Mouse (Mus musculus) neural tube, embryonic 15.5 days (tissue): ENCODE results near the gene Sult1e1. TPM values are rescaled to one million over a fixed set of nuclear protein-coding genes. Genes with fewer than 3 reads are reported as not detected.

ENCODE experiments used
- ATAC-seq: fragments of 200-750 bp; cut with Nextera tagmentation; 2 replicates; pipeline ENCODE4 v1.8.0; 2017; ENCODE audit warnings: mild to moderate bottlenecking, moderate TSS enrichment, moderate library complexity; ENCODE audit not compliant: low FRiP score
- H3K27ac ChIP-seq: fragments of 300-500 bp; sonication (generic); replicated peaks from 2 replicates; pipeline ENCODE4 v1.5.1; 2015; ENCODE audit warnings: mild to moderate bottlenecking, inconsistent platforms
- H3K27me3 ChIP-seq: fragments of 300-500 bp; sonication (generic); replicated peaks from 2 replicates; pipeline ENCODE4 v1.6.1; 2015; ENCODE audit warnings: inconsistent platforms
- H3K36me3 ChIP-seq: fragments of 300-500 bp; sonication (generic); 2 replicates; pipeline ENCODE4 v1.6.1; 2015; ENCODE audit warnings: inconsistent platforms
- H3K4me1 ChIP-seq: fragments of 300-500 bp; sonication (generic); 2 replicates; pipeline ENCODE4 v1.6.1; 2015; ENCODE audit warnings: inconsistent platforms
- H3K4me2 ChIP-seq: fragments of 300-500 bp; sonication (generic); 2 replicates; pipeline ENCODE4 v1.6.1; 2015; ENCODE audit warnings: inconsistent platforms, mild to moderate bottlenecking, moderate library complexity
- H3K4me3 ChIP-seq: fragments of 300-500 bp; sonication (generic); replicated peaks from 2 replicates; pipeline ENCODE4 v1.5.1; 2015; ENCODE audit warnings: mild to moderate bottlenecking, inconsistent platforms
- H3K9ac ChIP-seq: fragments of 300-500 bp; sonication (generic); replicated peaks from 2 replicates; pipeline ENCODE4 v1.6.1; 2015; ENCODE audit warnings: mild to moderate bottlenecking, inconsistent platforms
- H3K9me3 ChIP-seq: fragments of 300-500 bp; sonication (generic); replicated peaks from 2 replicates; pipeline ENCODE4 v1.6.1; 2016; ENCODE audit warnings: inconsistent platforms
- WGBS: fragments of 180-500 bp; shearing (Covaris S2); methylation state at CpG from one replicate; pipeline ENCODE4 v1.1.7; 2015; ENCODE audit warnings: mixed read lengths; 5-methylcytosine and 5-hydroxymethylcytosine counted together
- polyA plus RNA-seq: library from polyadenylated mRNA; unstranded; fragments of >200 nt; fragmentation: Nextera tagmentation; extraction: Ambion mirVana; gene quantifications from 2 replicates; pipeline ENCODE4 v1.2.1, GENCODE M21; 2015

Gene Sult1e1
- not detected in 2 replicates for polyA plus RNA-seq

DNA sequence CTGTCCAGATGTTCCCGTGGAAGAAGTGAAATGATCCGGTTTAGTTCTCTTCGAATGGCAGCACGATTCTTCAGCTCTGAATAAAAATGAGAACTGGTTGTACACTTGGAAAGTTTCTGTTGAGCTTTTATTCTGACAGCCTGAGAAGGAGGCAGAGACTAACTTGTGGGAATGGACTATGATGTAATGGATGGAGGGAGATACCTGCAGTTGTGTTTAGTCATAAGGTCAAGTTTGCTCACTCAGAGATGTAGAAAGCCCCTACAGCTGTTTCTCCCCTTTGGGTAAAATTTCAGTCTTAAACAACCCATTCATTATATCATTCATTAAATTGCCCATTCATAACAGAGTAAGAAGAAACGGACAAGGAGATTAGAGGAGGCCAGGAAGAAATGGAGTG is at the start of gene Sult1e1:
Gene Sult1e1, minus strand, starts transcription at position 101 of the 400 bp plus-strand sequence.
- 87% methylated on average over 5 of the region's 5 CpGs for WGBS
- ATAC-seq, result no peak

DNA sequence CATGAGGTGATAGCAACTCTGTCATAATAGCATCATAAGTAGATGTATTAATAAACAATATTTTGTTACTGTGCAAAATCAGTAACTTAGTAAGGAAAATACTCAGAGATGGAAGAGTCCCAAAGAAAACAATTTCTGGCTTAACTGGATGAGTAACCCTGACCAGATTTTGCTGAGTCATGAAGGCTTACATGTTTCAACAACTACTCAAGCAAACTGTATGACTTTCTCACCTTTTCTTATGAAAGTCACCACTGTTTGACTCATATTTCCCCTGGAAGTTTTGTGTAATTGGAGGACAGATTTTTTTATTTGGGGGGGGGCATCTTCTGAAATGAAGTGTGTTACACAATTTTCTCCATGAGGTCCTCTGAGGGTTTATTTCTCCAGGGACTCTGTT is 31.3 kb upstream of the Sult1e1 start:
- H3K4me2 ChIP-seq, result no peak overlapping the region
- ATAC-seq, result no peak

More for the DNA sequence above, at the start of gene Sult1e1:
- Histone ChIP-seq H3K36me3 (no peaks in the 10 kb centered on the region), H3K9me3 (no peaks in the 10 kb centered on the region), H3K4me3 (no peak within 1 kb of the TSS), H3K4me2 (no peak within 1 kb of the TSS), H3K27ac (no peak within 1 kb of the TSS), H3K27me3 (no peaks in the 10 kb centered on the region), H3K9ac (no peak within 1 kb of the TSS), H3K4me1 (no peaks in the 10 kb centered on the region)

DNA sequence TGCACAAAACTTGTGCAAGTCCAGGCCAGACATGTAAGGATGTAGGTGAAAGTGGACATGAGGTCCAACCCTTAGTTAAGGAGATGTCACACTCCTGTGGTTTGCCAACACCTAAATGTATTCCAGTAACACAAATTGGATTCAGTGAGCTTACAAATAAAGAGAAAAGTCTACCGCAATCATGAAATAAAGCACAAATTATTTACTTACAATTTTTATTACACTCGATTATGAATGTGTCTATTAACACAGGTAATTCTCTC is 23.7 kb upstream of the Sult1e1 start:
- Histone ChIP-seq H3K36me3 (no peaks in the 10 kb centered on the region), H3K4me3 (no peak overlapping the region), H3K4me1 (no peaks in the 10 kb centered on the region), H3K9me3 (no peaks in the 10 kb centered on the region), H3K9ac (no peak overlapping the region), H3K27ac (no peak overlapping the region), H3K27me3 (no peaks in the 10 kb centered on the region), H3K4me2 (no peak overlapping the region)
- ATAC-seq, result no peak
- 89% methylated on average over 2 of the region's 2 CpGs for WGBS

More for the DNA sequence above, 31.3 kb upstream of the Sult1e1 start:
- Histone ChIP-seq H3K36me3 (no peaks in the 10 kb centered on the region), H3K9me3 (no peaks in the 10 kb centered on the region), H3K4me3 (no peak overlapping the region), H3K27me3 (no peaks in the 10 kb centered on the region), H3K9ac (no peak overlapping the region), H3K27ac (no peak overlapping the region), H3K4me1 (no peaks in the 10 kb centered on the region)

DNA sequence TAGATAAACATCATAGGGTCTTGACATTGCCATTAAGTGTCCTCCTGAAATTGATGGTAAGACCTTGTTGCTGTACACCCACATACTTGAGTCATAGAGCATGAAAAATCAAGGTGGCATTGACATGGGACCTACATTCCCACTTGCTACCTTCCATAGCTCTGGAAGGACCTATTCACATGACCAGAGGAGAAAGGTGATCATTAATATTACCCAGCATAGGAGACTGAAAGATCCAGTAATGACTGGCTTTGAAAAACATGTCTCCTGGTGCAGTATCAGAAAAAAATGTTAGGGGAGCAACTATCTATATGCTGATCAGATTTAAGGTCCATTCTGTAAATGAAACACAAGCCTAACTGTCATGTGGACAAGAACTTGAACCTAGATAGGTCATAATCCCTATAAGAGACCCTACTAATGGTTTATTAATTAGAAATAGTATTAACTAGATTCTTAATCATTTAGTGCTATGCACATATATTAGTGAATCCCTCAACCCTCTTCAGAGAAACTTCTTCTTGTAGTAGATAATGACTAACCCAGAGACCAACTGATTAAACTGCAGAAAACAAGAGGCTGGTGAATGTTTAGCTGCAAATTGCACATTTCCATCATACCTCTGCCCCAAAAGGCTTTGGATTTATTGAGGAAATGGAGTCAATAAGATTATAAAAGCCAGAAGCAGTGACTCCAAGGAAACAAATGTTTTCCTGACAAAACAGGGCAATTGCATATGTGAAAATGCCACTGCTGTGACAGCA is 23.2 kb upstream of the Sult1e1 start:
- no peaks in the 10 kb centered on the region for H3K27me3 ChIP-seq
- H3K4me2 ChIP-seq, result no peak overlapping the region
- H3K4me1 ChIP-seq, result no peaks in the 10 kb centered on the region
- H3K27ac ChIP-seq, result no peak overlapping the region
- no peak overlapping the region for H3K4me3 ChIP-seq
- no peaks in the 10 kb centered on the region for H3K9me3 ChIP-seq
- no peak overlapping the region for H3K9ac ChIP-seq
- no peak for ATAC-seq
- no peaks in the 10 kb centered on the region for H3K36me3 ChIP-seq

DNA sequence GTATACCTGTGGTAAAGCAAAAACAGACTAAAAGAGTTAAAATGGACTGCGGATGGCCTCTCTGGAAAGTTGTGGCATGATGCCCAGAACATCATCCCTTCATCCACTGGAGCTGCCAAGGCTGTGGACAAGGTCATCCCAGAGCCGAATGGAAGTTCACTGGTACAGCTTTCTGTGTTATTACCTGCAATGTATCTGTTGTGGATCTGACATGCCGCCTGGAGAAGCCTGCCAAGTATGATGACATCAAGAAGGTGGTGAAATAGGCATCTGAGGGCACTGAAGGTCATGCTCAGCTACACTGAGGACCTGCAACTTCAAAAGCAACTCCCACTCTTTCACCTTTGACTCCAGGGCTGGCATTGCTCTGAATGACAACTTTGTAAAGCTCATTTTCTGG is 9.6 kb upstream of the Sult1e1 start:
- Histone ChIP-seq H3K4me2 (no peak overlapping the region), H3K9me3 (no peaks in the 10 kb centered on the region), H3K36me3 (no peaks in the 10 kb centered on the region), H3K27ac (no peak overlapping the region), H3K4me3 (no peak overlapping the region), H3K9ac (no peak overlapping the region), H3K27me3 (no peaks in the 10 kb centered on the region), H3K4me1 (no peaks in the 10 kb centered on the region)
- ATAC-seq, result no peak
- 83% methylated on average over 3 of the region's 3 CpGs for WGBS

DNA sequence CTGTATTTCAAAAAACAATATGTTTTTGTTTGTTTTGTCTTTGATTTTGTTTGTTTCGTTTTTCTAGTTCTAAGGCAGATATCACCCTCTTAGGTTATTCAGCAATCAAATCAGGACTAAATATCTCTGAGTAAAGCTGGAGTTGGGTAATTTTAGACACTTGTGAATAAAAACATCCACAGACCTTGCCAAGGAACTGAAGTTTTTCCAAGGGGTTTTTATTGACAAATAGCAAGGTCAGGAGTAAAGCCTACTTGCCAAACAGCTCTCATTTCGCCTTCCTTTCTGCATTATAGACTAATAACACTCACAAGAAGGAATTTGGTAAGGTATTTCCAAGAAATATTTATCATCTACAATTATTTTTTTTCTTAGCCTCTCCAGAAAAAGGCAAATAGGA is 6.5 kb upstream of the Sult1e1 start:
- no peaks in the 10 kb centered on the region for H3K36me3 ChIP-seq
- no peak for ATAC-seq
- H3K9ac ChIP-seq, result no peak overlapping the region
- H3K27ac ChIP-seq, result no peak overlapping the region
- no peaks in the 10 kb centered on the region for H3K4me1 ChIP-seq
- no peak overlapping the region for H3K4me3 ChIP-seq
- no peak overlapping the region for H3K4me2 ChIP-seq
- H3K27me3 ChIP-seq, result no peaks in the 10 kb centered on the region
- H3K9me3 ChIP-seq, result no peaks in the 10 kb centered on the region
- 78% methylated on average over 2 of the region's 2 CpGs for WGBS

DNA sequence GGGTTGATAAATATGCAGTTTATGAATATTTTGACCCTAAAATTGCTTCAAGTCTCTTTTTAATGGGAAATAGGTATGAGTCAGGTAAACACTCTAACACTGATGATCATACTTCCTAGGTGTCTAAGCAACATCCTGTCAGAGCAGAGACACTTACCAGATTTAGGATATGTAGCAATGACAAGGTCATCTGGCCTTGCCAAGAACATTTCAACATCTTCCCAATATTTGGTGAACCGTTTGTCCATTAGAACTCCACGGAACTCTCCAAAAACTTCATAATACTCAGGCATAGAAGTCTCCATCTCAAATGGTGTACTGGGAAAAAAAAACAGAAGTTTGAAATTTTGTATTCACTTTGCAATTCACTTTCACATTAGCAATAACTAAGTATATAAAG is 1.5 kb downstream of the Sult1e1 start:
- Histone ChIP-seq H3K9me3 (no peaks in the 10 kb centered on the region), H3K4me3 (no peak overlapping the region), H3K27me3 (no peaks in the 10 kb centered on the region), H3K4me2 (no peak overlapping the region), H3K4me1 (no peaks in the 10 kb centered on the region), H3K36me3 (no peaks in the 10 kb centered on the region), H3K9ac (no peak overlapping the region), H3K27ac (no peak overlapping the region)
- 87% methylated on average over 2 of the region's 2 CpGs for WGBS
- ATAC-seq, result no peak

DNA sequence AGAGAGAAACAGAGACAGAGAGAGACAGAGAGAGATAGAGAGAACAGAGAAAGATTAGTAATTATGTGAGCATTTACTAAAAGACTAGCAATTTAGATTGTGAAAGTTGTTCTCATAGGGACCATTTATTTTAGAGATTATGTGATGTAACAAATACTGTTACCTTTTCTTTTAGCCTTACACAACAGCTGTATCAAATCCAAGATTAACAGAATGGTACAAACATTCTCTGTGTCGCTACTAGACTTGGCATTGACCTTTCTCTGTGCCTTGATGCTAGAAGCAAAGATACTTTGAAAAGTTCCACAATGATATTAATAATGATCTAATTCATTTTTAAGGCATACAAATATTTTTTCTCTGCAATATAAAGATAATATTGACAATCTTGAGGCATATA is 11.0 kb downstream of the Sult1e1 start:
- Histone ChIP-seq H3K4me1 (no peaks in the 10 kb centered on the region), H3K27me3 (no peaks in the 10 kb centered on the region), H3K36me3 (no peaks in the 10 kb centered on the region), H3K27ac (no peak overlapping the region), H3K9me3 (no peaks in the 10 kb centered on the region), H3K4me3 (no peak overlapping the region), H3K4me2 (no peak overlapping the region), H3K9ac (no peak overlapping the region)
- no peak for ATAC-seq
- WGBS, result 92% methylated on average over 1 of the region's 1 CpGs

DNA sequence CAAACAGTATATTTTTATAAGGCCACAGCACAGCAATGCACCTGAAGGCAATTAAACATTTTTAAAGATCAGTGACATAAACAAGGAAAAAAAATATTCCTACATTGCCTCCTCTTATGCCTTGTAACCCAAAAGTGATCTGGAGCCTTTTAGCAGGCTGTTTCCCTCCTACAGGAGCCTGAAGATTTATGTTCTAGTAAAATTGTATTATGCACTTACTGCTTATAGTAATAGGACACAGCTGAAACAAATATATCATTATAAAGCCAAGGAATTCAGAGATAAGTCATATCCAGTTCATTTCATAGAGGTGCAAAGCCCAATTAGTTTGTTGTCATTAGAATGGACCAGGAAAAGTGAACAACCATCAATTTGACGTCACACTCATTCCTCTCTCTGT is 17.2 kb downstream of the Sult1e1 start:
- H3K9me3 ChIP-seq, result no peaks in the 10 kb centered on the region
- no peak for ATAC-seq
- H3K4me1 ChIP-seq, result no peaks in the 10 kb centered on the region
- H3K4me2 ChIP-seq, result no peak overlapping the region
- no peak overlapping the region for H3K9ac ChIP-seq
- no peak overlapping the region for H3K4me3 ChIP-seq
- no peak overlapping the region for H3K27ac ChIP-seq
- 39% methylated on average over 1 of the region's 1 CpGs for WGBS
- H3K36me3 ChIP-seq, result no peaks in the 10 kb centered on the region
- H3K27me3 ChIP-seq, result no peaks in the 10 kb centered on the region

DNA sequence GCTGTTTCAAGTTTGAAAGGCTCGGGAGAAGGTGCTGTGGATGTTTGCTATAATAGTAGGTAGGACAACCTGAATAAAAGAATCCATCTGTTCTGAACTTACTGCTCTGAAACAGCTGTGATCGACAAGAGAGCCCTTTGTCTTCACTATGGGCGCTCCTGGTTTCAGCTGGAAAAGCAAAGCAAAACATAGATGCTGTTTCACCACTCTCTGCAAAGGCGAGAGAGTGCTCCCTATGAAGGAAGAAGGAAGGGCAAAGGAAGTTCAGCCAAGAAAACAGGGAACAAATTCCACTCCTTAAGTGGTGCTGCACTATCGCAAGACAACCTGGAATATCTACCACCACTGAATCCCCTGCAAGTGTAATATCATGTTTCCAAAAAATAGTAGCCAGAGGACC is 17.9 kb downstream of the Sult1e1 start:
- no peak overlapping the region for H3K4me2 ChIP-seq
- H3K4me3 ChIP-seq, result no peak overlapping the region
- H3K36me3 ChIP-seq, result no peaks in the 10 kb centered on the region
- no peaks in the 10 kb centered on the region for H3K9me3 ChIP-seq
- no peak overlapping the region for H3K9ac ChIP-seq
- no peak overlapping the region for H3K27ac ChIP-seq
- no peaks in the 10 kb centered on the region for H3K4me1 ChIP-seq
- no peak for ATAC-seq
- WGBS, result 72% methylated on average over 5 of the region's 5 CpGs
- H3K27me3 ChIP-seq, result no peaks in the 10 kb centered on the region

DNA sequence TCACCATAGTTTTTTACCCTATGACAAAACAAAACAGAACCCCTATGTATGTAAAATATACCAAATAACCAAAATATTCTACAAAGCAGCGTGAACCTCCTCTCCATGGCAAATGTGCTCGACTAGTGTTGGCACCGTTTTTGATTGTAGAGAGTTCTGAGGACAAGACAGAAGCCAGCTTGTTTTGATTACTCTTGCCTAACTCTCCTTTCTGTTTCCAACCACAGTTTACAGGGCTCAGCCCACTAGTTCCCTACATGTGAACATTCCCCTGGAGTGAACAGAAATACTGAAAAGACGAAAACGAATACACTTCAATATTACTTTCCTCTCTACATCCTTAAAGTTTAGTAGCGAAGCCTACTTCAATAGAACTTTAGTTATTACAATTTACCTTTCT is 18.6 kb downstream of the Sult1e1 start:
- H3K27ac ChIP-seq, result no peak overlapping the region
- 85% methylated on average over 6 of the region's 6 CpGs for WGBS
- no peak overlapping the region for H3K4me3 ChIP-seq
- no peak overlapping the region for H3K4me2 ChIP-seq
- H3K9me3 ChIP-seq, result no peaks in the 10 kb centered on the region
- no peaks in the 10 kb centered on the region for H3K4me1 ChIP-seq
- no peak for ATAC-seq
- no peaks in the 10 kb centered on the region for H3K36me3 ChIP-seq
- no peaks in the 10 kb centered on the region for H3K27me3 ChIP-seq
- H3K9ac ChIP-seq, result no peak overlapping the region

DNA sequence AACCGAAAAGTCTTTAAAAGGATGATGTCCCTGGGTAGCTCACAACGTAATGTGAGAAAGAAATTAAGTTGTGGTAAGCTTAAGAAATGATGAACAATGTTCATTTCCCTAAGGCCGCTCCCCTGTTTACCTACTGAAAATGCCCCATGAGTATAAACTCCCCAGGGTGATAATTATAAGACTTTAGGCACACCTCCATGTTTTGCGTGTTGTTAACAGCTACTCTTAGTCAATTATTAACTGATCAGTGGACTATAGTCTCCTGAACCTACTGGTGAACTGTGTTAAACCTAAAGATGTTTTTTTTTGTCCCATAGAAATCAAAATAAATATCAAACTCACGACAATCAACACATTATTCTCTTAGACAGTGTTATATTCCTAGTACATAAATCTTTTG is 22.5 kb downstream of the Sult1e1 start, which contains the start of gene Sult1d1:
Gene Sult1d1, minus strand, starts transcription at position 183 of the 400 bp plus-strand sequence.
- WGBS, result 74% methylated on average over 5 of the region's 5 CpGs
- Histone ChIP-seq H3K9me3 (no peaks in the 10 kb centered on the region), H3K4me3 (no peak within 1 kb of the TSS), H3K9ac (no peak within 1 kb of the TSS), H3K27ac (no peak within 1 kb of the TSS), H3K4me1 (no peaks in the 10 kb centered on the region), H3K36me3 (no peaks in the 10 kb centered on the region), H3K4me2 (no peak within 1 kb of the TSS), H3K27me3 (no peaks in the 10 kb centered on the region)
- no peak for ATAC-seq

DNA sequence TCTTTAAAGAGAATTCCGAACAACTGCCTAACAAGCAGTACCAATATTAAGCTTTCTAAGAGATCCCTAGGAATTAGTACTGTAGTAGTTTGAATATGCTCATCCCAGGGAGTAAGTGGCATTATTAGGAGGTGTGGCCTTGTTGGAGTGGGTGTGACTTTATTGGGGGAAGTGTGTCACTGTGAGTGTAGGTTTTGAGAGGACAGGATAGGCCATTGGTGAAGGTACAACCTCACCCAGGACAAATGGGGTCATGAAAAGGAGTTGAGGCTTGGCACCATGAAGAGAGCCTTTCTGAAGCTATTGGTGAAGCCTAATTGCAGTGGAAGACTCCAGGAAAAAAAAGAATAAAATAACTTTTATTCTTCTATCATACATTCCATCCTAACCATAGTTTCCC is 24.1 kb downstream of the Sult1e1 start:
- WGBS, result 98% methylated on average over 1 of the region's 1 CpGs
- ATAC-seq, result no peak
- Histone ChIP-seq H3K4me1 (no peaks in the 10 kb centered on the region), H3K4me2 (no peak overlapping the region), H3K4me3 (no peak overlapping the region), H3K27me3 (no peaks in the 10 kb centered on the region), H3K36me3 (no peaks in the 10 kb centered on the region), H3K9ac (no peak overlapping the region), H3K9me3 (no peaks in the 10 kb centered on the region), H3K27ac (no peak overlapping the region)
